Mouse (Mus musculus): ENCODE results near the gene Specc1. TPM values are rescaled to one million over a fixed set of nuclear protein-coding genes. Genes with fewer than 3 reads are reported as not detected.

Gene Specc1
- polyA plus RNA-seq, 1 experiment from 2014 or later: 15.3 TPM

GRCm38 (mm10) chr11:62073575-62074140 is 117.1 kb downstream of the Specc1 start:
- DNase-seq (ENCODE audit: low spot score): no peak
- H3K4me3 ChIP-seq: no peak overlapping the region

GRCm38 (mm10) chr11:62074578-62074977 is 118.0 kb downstream of the Specc1 start:
- Histone ChIP-seq H3K9me3 (no peaks in the 10 kb centered on the region), H3K36me3 (replicated peaks) (no peaks in the 10 kb centered on the region), H3K4me3 (no peak overlapping the region), H3K4me1 (peaks cover 24% of the 10 kb centered on the region), H3K27ac (replicated peaks) (no peak overlapping the region), H3K27me3 (replicated peaks; ENCODE audit: low read depth, poor library complexity, severe bottlenecking) (no peaks in the 10 kb centered on the region)
- DNase-seq (ENCODE audit: low spot score): no peak
- 88% methylated on average over 8 of the region's 8 CpGs for WGBS

More at GRCm38 (mm10) chr11:62073575-62074140, 117.1 kb downstream of the Specc1 start:
- Histone ChIP-seq H3K27me3 (replicated peaks; ENCODE audit: low read depth, poor library complexity, severe bottlenecking) (no peaks in the 10 kb centered on the region), H3K4me1 (peaks cover 29% of the 10 kb centered on the region), H3K9me3 (no peaks in the 10 kb centered on the region), H3K36me3 (replicated peaks) (no peaks in the 10 kb centered on the region), H3K27ac (replicated peaks) (no peak overlapping the region)
- WGBS: 87% methylated on average over 7 of the region's 7 CpGs

DNA sequence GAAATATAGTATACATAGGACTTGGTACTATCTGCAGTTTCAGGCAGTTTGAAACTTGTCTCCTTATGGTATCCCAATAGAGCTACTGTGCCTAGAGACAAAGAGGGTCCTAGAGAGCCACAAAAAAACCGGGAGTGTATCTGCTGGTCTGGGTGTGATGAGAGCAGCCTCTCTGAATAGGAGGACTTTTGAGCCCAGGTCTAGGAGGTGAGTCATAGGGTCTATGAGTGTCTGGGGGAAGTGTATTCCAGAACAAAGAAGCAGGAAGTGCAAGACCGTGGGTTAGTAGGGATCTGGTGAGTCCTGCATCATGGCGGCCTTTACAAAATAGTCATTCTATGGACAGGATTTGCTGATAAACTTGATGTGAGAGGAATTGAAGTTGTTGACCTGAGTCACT is 118.5 kb downstream of the Specc1 start:
- Histone ChIP-seq H3K4me1 (peaks cover 19% of the 10 kb centered on the region), H3K36me3 (replicated peaks) (no peaks in the 10 kb centered on the region), H3K27me3 (replicated peaks; ENCODE audit: low read depth, poor library complexity, severe bottlenecking) (no peaks in the 10 kb centered on the region), H3K27ac (replicated peaks) (no peak overlapping the region), H3K4me3 (no peak overlapping the region), H3K9me3 (no peaks in the 10 kb centered on the region)
- DNase-seq (ENCODE audit: low spot score): no peak
- 81% methylated on average over 3 of the region's 3 CpGs for WGBS

DNA sequence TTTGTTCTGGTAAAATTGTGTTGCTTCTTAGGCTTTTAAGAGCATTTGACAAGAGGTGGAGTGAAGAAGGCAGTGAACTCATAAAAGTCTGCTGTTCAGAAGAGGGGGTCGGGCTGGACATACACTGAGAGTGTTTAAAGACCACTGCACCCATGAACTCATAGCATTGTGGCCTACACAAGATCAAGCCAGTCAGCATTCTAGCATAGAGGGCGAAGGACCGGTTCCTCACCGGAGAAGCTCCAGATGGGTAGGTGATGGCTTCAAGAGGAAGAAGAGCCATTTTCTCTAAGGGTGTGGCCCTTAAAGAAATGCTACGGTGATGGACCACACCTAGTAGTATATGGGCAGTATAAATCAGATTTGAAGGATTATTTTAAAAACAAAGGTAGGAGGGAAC is 119.0 kb downstream of the Specc1 start:
- no peak for DNase-seq (ENCODE audit: low spot score)
- H3K36me3 ChIP-seq (replicated peaks): no peaks in the 10 kb centered on the region
- no peak overlapping the region for H3K4me3 ChIP-seq
- no peak overlapping the region for H3K27ac ChIP-seq (replicated peaks)
- WGBS: 95% methylated on average over 5 of the region's 5 CpGs
- H3K27me3 ChIP-seq (replicated peaks; ENCODE audit: low read depth, poor library complexity, severe bottlenecking): no peaks in the 10 kb centered on the region
- H3K9me3 ChIP-seq: no peaks in the 10 kb centered on the region
- H3K4me1 ChIP-seq: peaks cover 17% of the 10 kb centered on the region

DNA sequence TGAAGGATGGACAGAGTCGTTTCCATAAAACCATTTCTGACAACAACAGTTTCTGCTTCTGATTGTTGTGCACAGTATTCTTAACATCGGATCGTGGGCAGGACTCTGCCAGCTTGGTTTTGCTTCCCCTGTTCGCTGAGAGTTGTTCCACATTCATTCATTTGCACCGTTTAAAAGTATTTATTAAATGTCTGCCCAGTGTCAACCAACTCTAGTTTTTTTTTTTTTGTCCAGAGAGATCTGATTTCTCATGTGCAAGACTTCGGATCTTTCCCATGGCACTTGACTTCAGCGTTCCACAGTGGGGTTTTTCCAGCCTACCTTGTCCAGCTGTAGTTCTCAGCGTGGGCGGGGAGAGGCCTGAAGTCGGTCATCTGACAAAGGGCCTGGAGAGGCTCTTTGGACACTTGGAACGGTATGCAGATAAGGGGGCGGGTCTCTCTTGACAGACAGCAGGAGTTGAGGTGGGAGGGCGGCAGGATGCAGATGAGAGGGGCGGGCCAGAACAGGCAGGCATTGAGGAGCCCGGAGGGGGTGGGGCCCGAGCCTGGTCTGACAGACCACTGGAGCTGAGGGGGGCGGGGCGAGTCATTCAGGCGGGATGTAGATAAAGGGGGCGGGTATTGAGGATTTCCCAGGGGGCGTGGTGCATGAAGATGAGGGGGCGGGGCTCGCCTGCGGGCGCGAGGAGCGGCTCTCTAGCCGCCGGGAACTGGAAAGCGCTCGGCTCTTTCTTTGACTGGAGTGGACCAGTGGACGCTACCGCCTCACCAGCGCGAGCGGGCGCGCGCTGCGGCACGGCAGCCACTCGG is 120.0 kb downstream of the Specc1 start:
- no peaks in the 10 kb centered on the region for H3K36me3 ChIP-seq (replicated peaks)
- H3K4me1 ChIP-seq: peaks cover 17% of the 10 kb centered on the region
- peak overlapping the region; percentile 99 for H3K27ac ChIP-seq (replicated peaks)
- no peaks in the 10 kb centered on the region for H3K9me3 ChIP-seq
- peak; percentile 100 for DNase-seq (ENCODE audit: low spot score)
- WGBS: 5% methylated on average over 42 of the region's 42 CpGs
- no peaks in the 10 kb centered on the region for H3K27me3 ChIP-seq (replicated peaks; ENCODE audit: low read depth, poor library complexity, severe bottlenecking)
- peak overlapping the region; percentile 87 for H3K4me3 ChIP-seq

DNA sequence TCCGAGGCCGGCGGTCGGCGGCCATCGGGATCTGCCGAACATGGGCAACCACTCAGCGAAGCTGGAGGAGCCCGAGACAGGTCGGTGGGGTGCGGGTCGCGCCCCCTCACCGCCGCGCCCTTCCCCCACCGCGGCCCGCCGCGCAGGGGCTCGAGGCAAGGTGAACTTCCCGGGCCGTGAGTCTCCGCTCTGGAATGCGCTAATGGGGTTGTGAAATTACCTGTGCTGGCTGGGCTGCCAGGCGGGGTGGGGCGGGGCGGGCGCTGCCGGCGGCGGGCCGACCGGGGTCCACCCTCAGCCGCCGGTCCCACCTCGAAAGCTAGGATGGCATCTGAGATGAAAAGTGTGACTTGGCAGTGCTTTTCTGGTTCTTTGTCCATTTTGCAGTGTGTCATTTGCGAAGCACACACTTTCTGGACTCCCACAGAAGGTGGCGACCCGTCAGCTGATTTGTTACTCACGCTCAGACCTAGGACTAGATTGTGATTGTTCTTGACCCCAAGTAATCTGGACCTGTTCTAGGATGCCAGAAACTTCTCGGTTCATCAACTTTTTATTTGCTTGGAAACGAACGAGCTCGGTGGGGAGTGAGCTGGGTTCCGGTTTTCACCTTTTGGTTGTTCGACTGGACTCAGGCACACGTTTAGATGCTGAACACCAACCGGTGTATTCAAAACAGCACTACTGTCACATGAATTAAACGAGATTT is 120.7 kb downstream of the Specc1 start:
- peak overlapping the region; percentile 87 for H3K4me3 ChIP-seq
- no peak for DNase-seq (ENCODE audit: low spot score)
- H3K9me3 ChIP-seq: no peaks in the 10 kb centered on the region
- peak overlapping the region; percentile 99 for H3K27ac ChIP-seq (replicated peaks)
- 2% methylated on average over 51 of the region's 51 CpGs for WGBS
- no peaks in the 10 kb centered on the region for H3K36me3 ChIP-seq (replicated peaks)
- peaks cover 17% of the 10 kb centered on the region for H3K4me1 ChIP-seq
- no peaks in the 10 kb centered on the region for H3K27me3 ChIP-seq (replicated peaks; ENCODE audit: low read depth, poor library complexity, severe bottlenecking)

DNA sequence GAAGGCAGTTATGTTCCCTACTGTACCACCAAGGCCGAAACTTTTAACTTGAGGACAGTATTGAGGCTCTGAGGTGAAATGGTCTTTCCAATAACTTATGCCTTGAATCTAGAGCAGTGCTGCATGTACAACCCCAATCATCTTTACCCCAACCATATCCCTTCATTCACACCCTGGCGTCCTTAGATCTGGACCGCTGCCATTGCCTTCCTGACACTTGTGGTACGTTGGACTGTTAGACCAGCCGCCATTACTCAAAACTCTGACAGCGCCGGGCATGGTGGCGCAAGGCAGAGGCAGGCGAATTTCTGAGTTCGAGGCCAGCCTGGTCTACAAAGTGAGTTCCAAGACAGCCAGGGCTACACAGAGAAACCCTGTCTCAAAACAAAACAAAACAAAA is 121.8 kb downstream of the Specc1 start:
- WGBS: 95% methylated on average over 10 of the region's 10 CpGs
- Histone ChIP-seq H3K36me3 (replicated peaks) (no peaks in the 10 kb centered on the region), H3K27me3 (replicated peaks; ENCODE audit: low read depth, poor library complexity, severe bottlenecking) (no peaks in the 10 kb centered on the region), H3K4me3 (peak overlapping the region; percentile 87), H3K27ac (replicated peaks) (no peak overlapping the region), H3K4me1 (peaks cover 17% of the 10 kb centered on the region), H3K9me3 (no peaks in the 10 kb centered on the region)
- DNase-seq (ENCODE audit: low spot score): no peak

DNA sequence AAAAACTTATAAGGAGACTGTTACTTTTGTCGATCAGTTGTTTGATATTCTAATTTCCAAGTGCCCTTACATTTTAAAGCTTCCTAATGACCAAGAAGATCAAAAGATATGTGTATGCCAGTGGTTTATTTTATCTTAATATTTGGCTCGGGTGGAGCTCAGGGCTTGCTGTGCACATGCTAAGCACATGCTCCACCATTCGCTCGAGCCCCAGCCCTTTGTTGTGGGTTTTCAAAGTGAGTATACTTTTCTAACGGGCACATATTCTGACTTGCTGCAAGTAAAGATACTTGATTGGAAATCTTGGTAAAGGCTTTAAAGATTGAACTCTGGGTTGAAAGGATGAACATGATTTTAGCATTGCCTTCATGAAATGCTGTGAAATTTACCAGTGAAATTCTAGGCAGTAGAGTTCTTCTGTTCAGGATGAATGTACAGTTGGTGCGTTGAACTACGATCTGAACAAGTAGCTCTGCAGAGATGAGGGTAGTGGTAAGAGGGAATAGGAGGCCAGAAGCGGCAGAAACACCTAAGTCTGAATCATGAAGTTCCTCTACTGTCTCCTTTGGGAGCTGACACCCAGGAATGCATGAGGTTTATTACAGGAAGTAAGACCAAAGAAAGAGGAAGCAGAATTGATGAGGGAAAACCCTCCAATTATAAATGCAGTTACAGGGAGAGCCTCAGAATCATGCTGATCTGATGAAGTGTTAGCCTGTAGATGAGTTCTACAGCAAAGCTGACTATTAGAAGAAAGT is 122.7 kb downstream of the Specc1 start:
- H3K9me3 ChIP-seq: no peaks in the 10 kb centered on the region
- no peaks in the 10 kb centered on the region for H3K27me3 ChIP-seq (replicated peaks; ENCODE audit: low read depth, poor library complexity, severe bottlenecking)
- peaks cover 17% of the 10 kb centered on the region for H3K4me1 ChIP-seq
- H3K27ac ChIP-seq (replicated peaks): no peak overlapping the region
- 90% methylated on average over 8 of the region's 8 CpGs for whole genome bisulfite sequencing
- no peak overlapping the region for H3K4me3 ChIP-seq
- no peaks in the 10 kb centered on the region for H3K36me3 ChIP-seq (replicated peaks)
- DNase-seq (ENCODE audit: low spot score): no peak

GRCm38 (mm10) chr11:62080476-62080875 is 123.9 kb downstream of the Specc1 start:
- no peaks in the 10 kb centered on the region for H3K9me3 ChIP-seq
- WGBS: 84% methylated on average over 2 of the region's 2 CpGs

DNA sequence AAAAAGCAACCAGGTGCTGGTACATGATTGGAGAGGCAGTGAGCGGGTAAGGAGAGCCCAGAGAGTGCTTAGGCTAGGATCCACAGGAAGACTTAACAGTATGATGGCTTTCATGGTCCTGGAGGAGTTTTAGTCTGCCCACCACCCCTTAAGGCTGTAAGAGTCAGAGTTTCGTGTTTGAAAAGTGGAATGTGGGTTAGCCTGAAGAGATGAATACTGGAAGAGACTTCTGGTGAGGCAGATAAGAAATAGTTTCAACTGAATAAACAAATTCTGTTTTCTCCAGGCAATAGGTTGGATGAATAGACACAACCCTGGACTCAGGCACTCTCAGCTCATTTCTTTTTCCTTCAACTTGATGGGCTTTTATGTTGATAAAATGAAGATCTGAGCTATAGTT is 130.1 kb downstream of the Specc1 start:
- H3K9me3 ChIP-seq: no peaks in the 10 kb centered on the region
- DNase-seq (ENCODE audit: low spot score): no peak
- H3K27ac ChIP-seq (replicated peaks): no peak overlapping the region; the same call in 1 of the 2 replicates
- no peaks in the 10 kb centered on the region for H3K27me3 ChIP-seq (replicated peaks; ENCODE audit: low read depth, poor library complexity, severe bottlenecking)
- peaks cover 14% of the 10 kb centered on the region for H3K4me1 ChIP-seq
- no peak overlapping the region for H3K4me3 ChIP-seq
- WGBS: 80% methylated on average over 2 of the region's 2 CpGs
- no peaks in the 10 kb centered on the region for H3K36me3 ChIP-seq (replicated peaks)

More at GRCm38 (mm10) chr11:62080476-62080875, 123.9 kb downstream of the Specc1 start:
- no peak for DNase-seq (ENCODE audit: low spot score)
- H3K36me3 ChIP-seq (replicated peaks): no peaks in the 10 kb centered on the region
- peaks cover 17% of the 10 kb centered on the region for H3K4me1 ChIP-seq
- no peaks in the 10 kb centered on the region for H3K27me3 ChIP-seq (replicated peaks; ENCODE audit: low read depth, poor library complexity, severe bottlenecking)
- H3K27ac ChIP-seq (replicated peaks): no peak overlapping the region
- no peak overlapping the region for H3K4me3 ChIP-seq

GRCm38 (mm10) chr11:62087051-62087450 is 130.5 kb downstream of the Specc1 start:
- no peak overlapping the region for H3K27ac ChIP-seq (replicated peaks)
- peaks cover 14% of the 10 kb centered on the region for H3K4me1 ChIP-seq
- no peak for DNase-seq (ENCODE audit: low spot score)
- WGBS: 88% methylated on average over 1 of the region's 1 CpGs
- H3K27me3 ChIP-seq (replicated peaks; ENCODE audit: low read depth, poor library complexity, severe bottlenecking): no peaks in the 10 kb centered on the region
- no peaks in the 10 kb centered on the region for H3K36me3 ChIP-seq (replicated peaks)
- H3K9me3 ChIP-seq: no peaks in the 10 kb centered on the region
- no peak overlapping the region for H3K4me3 ChIP-seq

GRCm38 (mm10) chr11:62088651-62089050 is 132.1 kb downstream of the Specc1 start:
- Histone ChIP-seq H3K36me3 (replicated peaks) (no peaks in the 10 kb centered on the region), H3K27ac (replicated peaks) (no peak overlapping the region), H3K4me3 (no peak overlapping the region), H3K27me3 (replicated peaks; ENCODE audit: low read depth, poor library complexity, severe bottlenecking) (no peaks in the 10 kb centered on the region), H3K4me1 (peaks cover 14% of the 10 kb centered on the region), H3K9me3 (no peaks in the 10 kb centered on the region)
- no peak for DNase-seq (ENCODE audit: low spot score)
- 78% methylated on average over 3 of the region's 3 CpGs for whole genome bisulfite sequencing
